Mouse (Mus musculus) midbrain, embryonic 14.5 days (tissue): Measurements from ENCODE around the gene Mov10. TPM values are rescaled to one million over a fixed set of nuclear protein-coding genes. Genes with fewer than 3 reads are reported as not detected.
"Not testable (repeated sequence)": the region's sequence is repeated elsewhere in the genome, so short reads cannot be mapped to it uniquely, and the experiment has no call there.

Experiments
- ATAC-seq: fragments of 200-750 bp; cut with Nextera tagmentation; 2 replicates; pipeline ENCODE4 v1.8.0; 2017; ENCODE audit warnings: moderate number of reproducible peaks, moderate library complexity; ENCODE audit not compliant: low FRiP score, low TSS enrichment
- DNase-seq: peaks from one replicate; pipeline ENCODE4 v3.0.0-alpha.2; 2015
- H3K27ac ChIP-seq: fragments of 300-500 bp; sonication (generic); replicated peaks from 2 replicates; pipeline ENCODE4 v1.5.1; 2014; ENCODE audit warnings: mild to moderate bottlenecking, low read depth, low read length, moderate library complexity
- H3K27me3 ChIP-seq: fragments of 300-500 bp; sonication (generic); 2 replicates; pipeline ENCODE4 v1.6.1; 2014; ENCODE audit warnings: low read length, control low read depth, mixed read lengths; ENCODE audit not compliant: control insufficient read depth, insufficient read depth
- H3K36me3 ChIP-seq: fragments of 300-500 bp; sonication (generic); 2 replicates; pipeline ENCODE4 v1.6.1; 2014; ENCODE audit warnings: low read length, control low read depth; ENCODE audit not compliant: control insufficient read depth, insufficient read depth
- H3K4me1 ChIP-seq: fragments of 300-500 bp; sonication (generic); 2 replicates; pipeline ENCODE4 v1.6.1; 2014; ENCODE audit warnings: mild to moderate bottlenecking, antibody characterized with exemption, low read length, control low read depth; ENCODE audit not compliant: control insufficient read depth, insufficient read depth
- H3K4me2 ChIP-seq: fragments of 300-500 bp; sonication (generic); 2 replicates; pipeline ENCODE4 v1.6.1; 2014; ENCODE audit warnings: mild to moderate bottlenecking, low read length, moderate library complexity
- H3K4me3 ChIP-seq: fragments of 300-500 bp; sonication (generic); replicated peaks from 2 replicates; pipeline ENCODE4 v1.5.1; 2014; ENCODE audit warnings: low read depth, low read length
- H3K9ac ChIP-seq: fragments of 300-500 bp; sonication (generic); replicated peaks from 2 replicates; pipeline ENCODE4 v1.6.1; 2014; ENCODE audit warnings: mild to moderate bottlenecking, low read length, moderate library complexity
- H3K9me3 ChIP-seq: fragments of 300-500 bp; sonication (generic); 2 replicates; pipeline ENCODE4 v1.6.1; 2016; ENCODE audit warnings: low read length, control low read depth, mixed read lengths; ENCODE audit not compliant: control insufficient read depth
- WGBS: fragments of 180-500 bp; shearing (Covaris S2); extraction: QIAGEN DNeasy Blood & Tissue Kit; methylation state at CpG from one replicate; pipeline ENCODE4 v1.1.7; 2014; 5-methylcytosine and 5-hydroxymethylcytosine counted together
- polyA plus RNA-seq: library from polyadenylated mRNA; unstranded; fragments of >200 nt; fragmentation: Nextera tagmentation; extraction: Ambion mirVana; gene quantifications from 2 replicates; pipeline ENCODE4 v1.2.1, GENCODE M21; 2014

Mov10 gene
- polyA plus RNA-seq, 1 experiment from 2014 or later, result 6.6 TPM

- no peaks in the 10 kb centered on the region for H3K9me3 ChIP-seq
- H3K27ac ChIP-seq, result no peak overlapping the region
- DNase-seq (no peak), ATAC-seq (no peak)
- H3K9ac ChIP-seq, result no peak overlapping the region
- WGBS, result 75% methylated on average over 2 of the region's 2 CpGs
- H3K4me3 ChIP-seq, result no peak overlapping the region
- no peaks in the 10 kb centered on the region for H3K36me3 ChIP-seq
- no peak overlapping the region for H3K4me2 ChIP-seq
- peaks cover 6% of the 10 kb centered on the region; the same call in 1 of the 2 replicates for H3K4me1 ChIP-seq
- H3K27me3 ChIP-seq, result no peaks in the 10 kb centered on the region
These were observed 3.0 kb downstream of the Mov10 start for GRCm38 (mm10) chr3:104815346-104815745.

DNA sequence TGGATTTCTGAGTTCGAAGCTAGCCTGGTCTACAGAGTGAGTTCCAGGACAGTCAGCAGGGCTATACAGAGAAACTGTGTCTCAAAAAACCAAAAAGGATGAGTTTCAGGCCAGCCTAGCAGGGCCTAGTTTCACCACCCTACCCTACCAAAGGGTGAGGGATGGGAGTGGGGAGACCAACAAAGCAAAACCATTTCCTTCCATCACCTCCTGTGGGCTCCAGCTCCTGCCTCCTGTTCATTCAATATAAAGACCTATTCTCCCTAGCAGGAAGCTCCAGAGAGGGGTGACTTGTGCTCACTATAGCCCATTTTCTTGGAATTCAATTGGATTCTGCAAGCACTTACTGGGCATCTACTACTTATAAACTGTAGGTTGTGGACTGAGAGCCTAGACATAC, 3.6 kb downstream of the Mov10 start:
- no peaks in the 10 kb centered on the region for H3K36me3 ChIP-seq
- H3K27ac ChIP-seq, result no peak overlapping the region
- ATAC-seq, result no peak
- no peak overlapping the region for H3K4me3 ChIP-seq
- peaks cover 6% of the 10 kb centered on the region; the same call in 1 of the 2 replicates for H3K4me1 ChIP-seq
- no peaks in the 10 kb centered on the region for H3K9me3 ChIP-seq
- H3K27me3 ChIP-seq, result no peaks in the 10 kb centered on the region
- 100% methylated on average over 1 of the region's 1 CpGs for WGBS
- no peak overlapping the region for H3K4me2 ChIP-seq
- no peak overlapping the region for H3K9ac ChIP-seq
- no peak for DNase-seq

GRCm38 (mm10) chr3:104813227-104813626, 5.1 kb downstream of the Mov10 start:
- not testable (repeated sequence) for DNase-seq, H3K4me3 ChIP-seq, H3K4me2 ChIP-seq, H3K4me1 ChIP-seq, H3K9me3 ChIP-seq, H3K27me3 ChIP-seq, H3K27ac ChIP-seq, ATAC-seq, H3K36me3 ChIP-seq, H3K9ac ChIP-seq
- 93% methylated on average over 7 of the region's 7 CpGs for WGBS

DNA sequence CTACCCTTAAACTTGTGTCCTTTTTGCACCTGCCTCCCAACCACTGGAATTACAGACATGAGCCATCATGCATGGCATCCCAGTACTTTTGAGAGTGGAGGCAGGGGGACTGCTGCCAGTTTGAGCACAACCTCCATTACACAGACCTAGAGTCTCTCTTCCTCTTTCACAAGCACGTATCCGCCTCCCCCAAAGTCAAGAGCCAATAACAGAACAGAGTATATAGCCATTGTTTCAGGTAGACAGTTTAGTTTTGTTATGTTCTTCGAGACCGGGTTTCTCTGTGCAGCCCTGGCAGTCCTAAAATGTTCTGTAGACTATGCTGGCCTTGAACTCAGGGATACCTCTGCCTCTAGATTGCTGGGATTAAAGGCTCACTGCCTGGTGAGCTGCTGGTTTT, 6.1 kb downstream of the Mov10 start:
- ATAC-seq (no peak), DNase-seq (no peak)
- Histone ChIP-seq H3K4me1 (peaks cover 1% of the 10 kb centered on the region; the same call in 1 of the 2 replicates), H3K9me3 (no peaks in the 10 kb centered on the region), H3K9ac (no peak overlapping the region), H3K27me3 (no peaks in the 10 kb centered on the region), H3K27ac (no peak overlapping the region), H3K4me3 (no peak overlapping the region), H3K4me2 (no peak overlapping the region), H3K36me3 (no peaks in the 10 kb centered on the region)
- WGBS, result 83% methylated on average over 4 of the region's 4 CpGs

DNA sequence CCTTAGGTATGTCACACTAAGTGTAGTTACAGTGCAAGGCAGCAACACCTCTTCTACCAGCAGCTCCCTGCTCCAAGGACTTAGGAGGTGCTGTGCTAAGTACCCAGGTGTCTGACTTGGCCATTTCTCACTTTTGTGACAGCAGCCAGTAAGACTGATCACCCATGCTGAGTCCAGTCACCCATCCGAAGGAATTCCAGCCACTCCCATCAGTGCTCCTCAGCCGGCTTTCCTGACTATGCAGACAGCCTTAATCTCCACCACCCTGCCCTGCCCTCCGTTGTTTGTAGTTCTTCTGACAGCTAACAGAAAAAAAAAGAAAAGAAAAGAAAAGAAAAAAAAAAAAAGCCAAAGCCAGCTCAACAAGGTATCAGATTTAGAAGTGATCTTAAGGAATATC, 6.6 kb downstream of the Mov10 start:
- 9% methylated on average over 3 of the region's 3 CpGs for WGBS
- no peak for ATAC-seq

DNA sequence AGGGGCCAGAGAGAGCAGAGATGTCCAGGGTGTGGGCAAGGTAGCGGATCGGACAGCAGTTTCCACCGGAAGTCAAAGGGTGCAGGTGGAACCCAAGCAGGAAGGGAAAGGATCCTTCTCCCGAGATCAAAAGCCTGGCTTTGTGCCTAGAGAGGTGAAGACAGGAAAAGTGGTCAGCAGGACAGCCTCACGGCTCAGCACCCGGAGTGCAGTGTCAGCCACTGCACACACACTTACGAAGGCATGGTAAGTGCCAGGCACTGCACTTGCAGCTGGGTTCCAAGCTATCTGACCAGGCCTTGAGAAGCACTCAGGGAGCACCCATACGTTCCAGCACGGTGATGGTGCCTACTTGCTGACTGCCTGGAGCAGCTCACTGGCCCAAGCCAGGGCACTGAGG, 12.8 kb downstream of the Mov10 start:
- Histone ChIP-seq H3K4me1 (no peaks in the 10 kb centered on the region), H3K27ac (no peak overlapping the region), H3K4me2 (no peak overlapping the region), H3K4me3 (no peak overlapping the region), H3K9me3 (no peaks in the 10 kb centered on the region), H3K9ac (no peak overlapping the region), H3K27me3 (no peaks in the 10 kb centered on the region), H3K36me3 (no peaks in the 10 kb centered on the region; the same call in 1 of the 2 replicates)
- no peak for DNase-seq
- no peak for ATAC-seq
- 86% methylated on average over 9 of the region's 9 CpGs for WGBS

More for the DNA sequence above, 6.6 kb downstream of the Mov10 start:
- no peak for DNase-seq
- Histone ChIP-seq H3K9ac (no peak overlapping the region), H3K27me3 (no peaks in the 10 kb centered on the region), H3K4me3 (no peak overlapping the region), H3K27ac (no peak overlapping the region), H3K4me1 (no peaks in the 10 kb centered on the region), H3K4me2 (no peak overlapping the region), H3K9me3 (no peaks in the 10 kb centered on the region), H3K36me3 (no peaks in the 10 kb centered on the region)

- 94% methylated on average over 10 of the region's 10 CpGs for WGBS
- Histone ChIP-seq H3K9ac (no peak overlapping the region), H3K4me3 (no peak overlapping the region), H3K9me3 (no peaks in the 10 kb centered on the region), H3K4me2 (no peak overlapping the region), H3K27me3 (no peaks in the 10 kb centered on the region), H3K36me3 (no peaks in the 10 kb centered on the region; the same call in 1 of the 2 replicates), H3K4me1 (no peaks in the 10 kb centered on the region), H3K27ac (no peak overlapping the region)
- ATAC-seq (no peak), DNase-seq (no peak)
These were observed 14.1 kb downstream of the Mov10 start for GRCm38 (mm10) chr3:104804312-104804711.

DNA sequence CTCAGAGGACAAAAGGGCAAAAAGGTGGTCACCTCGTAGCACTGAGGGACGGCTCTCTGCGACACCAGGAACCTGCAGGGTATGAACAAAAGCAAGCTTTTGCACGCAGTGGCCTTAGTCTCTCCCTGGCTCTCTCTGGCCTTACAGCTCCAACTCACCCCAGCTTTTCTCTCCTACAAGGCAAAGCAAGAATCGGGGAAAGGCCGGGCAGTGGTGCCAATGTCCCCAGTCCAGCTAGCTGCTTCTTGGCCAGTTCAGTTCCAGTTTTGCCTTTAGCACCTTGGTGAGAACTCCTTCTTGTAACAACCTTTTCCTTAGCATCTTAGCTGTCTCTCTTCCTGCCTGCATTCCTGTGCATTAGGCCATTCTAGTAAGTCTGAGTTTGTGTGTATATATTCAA, 16.9 kb downstream of the Mov10 start:
- 85% methylated on average over 6 of the region's 6 CpGs for WGBS
- Histone ChIP-seq H3K36me3 (peaks cover 3% of the 10 kb centered on the region; the same call in 1 of the 2 replicates), H3K27ac (no peak overlapping the region), H3K9ac (no peak overlapping the region), H3K4me3 (no peak overlapping the region), H3K4me1 (no peaks in the 10 kb centered on the region), H3K9me3 (no peaks in the 10 kb centered on the region), H3K4me2 (no peak overlapping the region), H3K27me3 (no peaks in the 10 kb centered on the region)
- ATAC-seq (no peak), DNase-seq (no peak)

GRCm38 (mm10) chr3:104800681-104801080, 17.7 kb downstream of the Mov10 start:
- no peak for ATAC-seq
- Histone ChIP-seq H3K27ac (no peak overlapping the region), H3K9ac (no peak overlapping the region), H3K27me3 (no peaks in the 10 kb centered on the region), H3K36me3 (peaks cover 3% of the 10 kb centered on the region; the same call in 1 of the 2 replicates), H3K4me3 (no peak overlapping the region), H3K9me3 (no peaks in the 10 kb centered on the region), H3K4me1 (no peaks in the 10 kb centered on the region), H3K4me2 (no peak overlapping the region)
- WGBS, result 98% methylated on average over 11 of the region's 11 CpGs
- DNase-seq, result no peak
